Mouse (Mus musculus): Measurements from ENCODE around the gene Prkcsh. TPM values are rescaled to one million over a fixed set of nuclear protein-coding genes. Genes with fewer than 3 reads are reported as not detected.

The Prkcsh gene
- polyA plus RNA-seq, 1 experiment from 2014 or later: 99.3 TPM

Other genes with a start within 250 kb of the Prkcsh start
- 36.2 and 44.6 TPM in 2 replicates for gene Spc24, start 242.5 kb upstream of the Prkcsh start, polyA plus RNA-seq (2015; fragmentation: Nextera tagmentation; extraction: Ambion mirVana)
- gene Kank2, start 204.1 kb upstream of the Prkcsh start, polyA plus RNA-seq (2015; fragmentation: Nextera tagmentation; extraction: Ambion mirVana): 3.3 and 4.3 TPM in 2 replicates
- gene Angptl8, start 167.3 kb upstream of the Prkcsh start, polyA plus RNA-seq (2015; fragmentation: Nextera tagmentation; extraction: Ambion mirVana): 0.24 and 0.43 TPM in 2 replicates
- gene Dock6, start 150.2 kb upstream of the Prkcsh start, polyA plus RNA-seq (2015; fragmentation: Nextera tagmentation; extraction: Ambion mirVana): 14.2 and 17.0 TPM in 2 replicates
- gene Rab3d, start 84.6 kb upstream of the Prkcsh start, polyA plus RNA-seq (2015; fragmentation: Nextera tagmentation; extraction: Ambion mirVana): 10.8 and 11.4 TPM in 2 replicates
- gene Ccdc159, start 75.3 kb upstream of the Prkcsh start, polyA plus RNA-seq (2015; fragmentation: Nextera tagmentation; extraction: Ambion mirVana): 7.1 and 10.3 TPM in 2 replicates
- gene Tmem205, start 75.2 kb upstream of the Prkcsh start, polyA plus RNA-seq (2015; fragmentation: Nextera tagmentation; extraction: Ambion mirVana): 41.1 and 42.0 TPM in 2 replicates
- 65.8 and 72.0 TPM in 2 replicates for gene Plppr2, start 65.8 kb upstream of the Prkcsh start, polyA plus RNA-seq (2015; fragmentation: Nextera tagmentation; extraction: Ambion mirVana)
- gene Swsap1, start 47.1 kb upstream of the Prkcsh start, polyA plus RNA-seq (2015; fragmentation: Nextera tagmentation; extraction: Ambion mirVana): 9.8 and 12.6 TPM in 2 replicates
- gene Epor, start 39.3 kb upstream of the Prkcsh start, polyA plus RNA-seq (2015; fragmentation: Nextera tagmentation; extraction: Ambion mirVana): 1.4 and 2.5 TPM in 2 replicates
- gene Rgl3, start 13.4 kb upstream of the Prkcsh start, polyA plus RNA-seq (2015; fragmentation: Nextera tagmentation; extraction: Ambion mirVana): 1.0 and 1.4 TPM in 2 replicates
- 3.9 and 4.9 TPM in 2 replicates for gene Ccdc151, start 172 bp upstream of the Prkcsh start, polyA plus RNA-seq (2015; fragmentation: Nextera tagmentation; extraction: Ambion mirVana)
- gene Elavl3, start 49.2 kb downstream of the Prkcsh start, polyA plus RNA-seq (2015; fragmentation: Nextera tagmentation; extraction: Ambion mirVana): 84.4 and 89.4 TPM in 2 replicates
- gene Gm49318, start 68.5 kb downstream of the Prkcsh start, polyA plus RNA-seq (2015; fragmentation: Nextera tagmentation; extraction: Ambion mirVana): not detected in 2 replicates
- 17.7 and 19.8 TPM in 2 replicates for gene Zfp653, start 68.6 kb downstream of the Prkcsh start, polyA plus RNA-seq (2015; fragmentation: Nextera tagmentation; extraction: Ambion mirVana)
- gene Ecsit, start 82.6 kb downstream of the Prkcsh start, polyA plus RNA-seq (2015; fragmentation: Nextera tagmentation; extraction: Ambion mirVana): 44.3 and 50.3 TPM in 2 replicates
- 1.7 and 2.0 TPM in 2 replicates for gene Cnn1, start 96.4 kb downstream of the Prkcsh start, polyA plus RNA-seq (2015; fragmentation: Nextera tagmentation; extraction: Ambion mirVana)
- 185 and 190 TPM in 2 replicates for gene Elof1, start 114.4 kb downstream of the Prkcsh start, polyA plus RNA-seq (2015; fragmentation: Nextera tagmentation; extraction: Ambion mirVana)
- gene Acp5, start 132.9 kb downstream of the Prkcsh start, polyA plus RNA-seq (2015; fragmentation: Nextera tagmentation; extraction: Ambion mirVana): 0.42 and 0.64 TPM in 2 replicates
- 79.4 and 88.3 TPM in 2 replicates for gene Pigyl, start 154.0 kb downstream of the Prkcsh start, polyA plus RNA-seq (2015; fragmentation: Nextera tagmentation; extraction: Ambion mirVana)
- 0.22 and 0.24 TPM in 2 replicates for gene Zfp872, start 185.3 kb downstream of the Prkcsh start, polyA plus RNA-seq (2015; fragmentation: Nextera tagmentation; extraction: Ambion mirVana)
- gene Zfp809, start 222.9 kb downstream of the Prkcsh start, polyA plus RNA-seq (2015; fragmentation: Nextera tagmentation; extraction: Ambion mirVana): 10.1 and 13.4 TPM in 2 replicates

All from midbrain, embryonic 13.5 days (tissue).